Mouse (Mus musculus): ENCODE results near the gene Fam207a. TPM values are rescaled to one million over a fixed set of nuclear protein-coding genes. Genes with fewer than 3 reads are reported as not detected.
A peak's percentile ranks its signal among the peaks of the same experiment; 100 is the strongest.

Fam207a gene
- polyA plus RNA-seq, 1 experiment from 2014 or later = 32.7 TPM

DNA sequence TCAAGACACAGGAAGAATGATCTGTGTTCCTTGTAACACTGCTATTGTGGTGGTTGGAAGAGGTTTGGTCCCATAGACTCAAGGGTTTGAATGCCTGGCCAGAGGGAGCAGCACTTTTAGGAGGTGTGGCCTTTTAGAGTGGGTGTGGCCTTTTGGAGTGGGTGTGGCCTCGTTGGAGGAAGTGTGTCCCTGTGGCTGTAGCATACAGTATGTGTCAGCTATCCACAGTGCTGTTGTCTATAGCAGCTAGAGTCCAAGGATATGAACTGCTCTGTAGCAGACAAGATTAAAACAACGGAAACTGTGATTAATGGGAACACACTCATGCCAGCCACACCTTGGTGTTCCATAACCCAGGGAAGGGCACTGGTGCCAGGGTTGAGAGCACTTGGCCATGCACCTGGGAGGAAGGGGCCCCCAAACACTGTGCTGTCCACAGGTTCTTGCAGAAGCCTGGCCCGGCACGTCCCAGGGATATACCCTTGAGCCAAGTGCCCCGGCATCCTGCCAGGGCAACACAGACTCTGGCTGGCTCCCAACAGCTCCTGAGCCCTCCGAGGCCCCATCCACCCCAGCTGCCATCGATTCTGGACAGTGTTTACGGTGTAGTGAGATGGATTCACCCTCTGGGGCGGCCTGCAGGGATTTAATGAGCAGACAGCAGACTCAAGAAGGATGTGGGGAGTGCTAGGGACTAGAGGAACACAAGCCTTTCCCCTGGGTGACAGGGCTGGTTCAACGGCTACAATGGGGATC, 51.2 kb downstream of the Fam207a start:
- Histone ChIP-seq H3K36me3 (no peaks in the 10 kb centered on the region), H3K4me2 (no peak overlapping the region), H3K4me3 (no peak overlapping the region), H3K9me3 (replicated peaks) (no peaks in the 10 kb centered on the region), H3K9ac (no peak overlapping the region), H3K27ac (no peak overlapping the region), H3K4me1 (peaks cover 6% of the 10 kb centered on the region), H3K27me3 (replicated peaks) (peaks cover 6% of the 10 kb centered on the region; the same call in 1 of the 2 replicates)
- WGBS (ENCODE audit: insufficient replicate concordance) = 57% methylated on average over 10 of the region's 10 CpGs
- ATAC-seq = no peak

DNA sequence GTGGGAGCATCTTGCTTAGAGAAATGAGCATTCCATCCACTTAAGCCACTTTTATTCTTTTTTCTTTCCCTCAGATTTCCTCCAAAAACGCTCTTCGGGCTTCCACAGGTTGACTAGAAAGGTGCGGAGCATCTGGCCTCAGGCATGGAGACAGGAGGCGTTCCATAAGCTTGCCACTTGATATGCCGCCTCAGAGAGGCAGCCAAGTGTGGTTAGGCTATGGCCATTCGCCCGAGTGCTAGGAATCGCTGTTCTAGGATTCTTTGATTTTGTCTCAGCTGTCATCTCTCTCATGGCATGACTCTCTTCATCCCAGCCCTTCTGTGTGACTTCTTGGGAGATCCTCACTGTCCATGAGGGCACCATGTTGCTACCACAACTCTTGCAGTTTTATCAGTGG, 54.4 kb downstream of the Fam207a start:
- H3K4me3 ChIP-seq = no peak overlapping the region
- no peak overlapping the region for H3K27ac ChIP-seq
- no peaks in the 10 kb centered on the region for H3K36me3 ChIP-seq
- no peak overlapping the region for H3K9ac ChIP-seq
- H3K4me1 ChIP-seq = peaks cover 6% of the 10 kb centered on the region
- no peak for ATAC-seq
- 73% methylated on average over 8 of the region's 8 CpGs for WGBS (ENCODE audit: insufficient replicate concordance)
- no peaks in the 10 kb centered on the region for H3K9me3 ChIP-seq (replicated peaks)
- peaks cover 6% of the 10 kb centered on the region; the same call in 1 of the 2 replicates for H3K27me3 ChIP-seq (replicated peaks)
- H3K4me2 ChIP-seq = no peak overlapping the region

DNA sequence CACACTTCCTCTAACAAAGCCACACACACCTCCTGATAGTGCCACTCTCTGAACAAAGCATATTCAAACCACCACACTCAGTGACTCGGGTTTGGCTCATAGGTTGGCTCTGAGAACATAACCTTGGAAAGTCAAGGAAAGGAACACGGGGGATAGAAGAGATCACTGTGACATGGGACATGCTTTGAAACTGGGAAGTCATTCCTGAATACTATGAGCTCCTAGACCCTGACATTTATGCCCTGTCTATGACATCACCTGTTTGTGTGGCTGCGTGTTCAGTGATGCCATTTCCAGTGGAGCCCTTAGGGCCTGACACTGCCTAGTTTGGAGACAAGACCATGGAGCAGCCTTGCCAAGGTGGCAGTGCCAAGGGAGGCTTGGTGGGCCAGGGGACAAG, 57.9 kb downstream of the Fam207a start:
- H3K27ac ChIP-seq = no peak overlapping the region
- H3K36me3 ChIP-seq = no peaks in the 10 kb centered on the region
- no peak overlapping the region for H3K4me3 ChIP-seq
- H3K4me1 ChIP-seq = no peaks in the 10 kb centered on the region
- H3K9ac ChIP-seq = no peak overlapping the region
- H3K9me3 ChIP-seq (replicated peaks) = no peaks in the 10 kb centered on the region
- no peak overlapping the region for H3K4me2 ChIP-seq
- ATAC-seq = no peak
- H3K27me3 ChIP-seq (replicated peaks) = peaks cover 14% of the 10 kb centered on the region; the same call in 1 of the 2 replicates
- WGBS (ENCODE audit: insufficient replicate concordance) = 46% methylated on average over 3 of the region's 3 CpGs

- WGBS (ENCODE audit: insufficient replicate concordance) = 64% methylated on average over 7 of the region's 7 CpGs
- Histone ChIP-seq H3K27ac (no peak overlapping the region), H3K27me3 (replicated peaks) (peaks cover 14% of the 10 kb centered on the region; the same call in 1 of the 2 replicates), H3K4me1 (no peaks in the 10 kb centered on the region), H3K36me3 (no peaks in the 10 kb centered on the region), H3K4me2 (no peak overlapping the region), H3K9ac (no peak overlapping the region), H3K4me3 (no peak overlapping the region), H3K9me3 (replicated peaks) (no peaks in the 10 kb centered on the region)
- ATAC-seq = no peak
These were observed 59.1 kb downstream of the Fam207a start for GRCm38 (mm10) chr10:77456507-77456906.

- Histone ChIP-seq H3K9ac (no peak overlapping the region), H3K27ac (no peak overlapping the region)
These were observed 60.2 kb downstream of the Fam207a start for GRCm38 (mm10) chr10:77455251-77456010.

DNA sequence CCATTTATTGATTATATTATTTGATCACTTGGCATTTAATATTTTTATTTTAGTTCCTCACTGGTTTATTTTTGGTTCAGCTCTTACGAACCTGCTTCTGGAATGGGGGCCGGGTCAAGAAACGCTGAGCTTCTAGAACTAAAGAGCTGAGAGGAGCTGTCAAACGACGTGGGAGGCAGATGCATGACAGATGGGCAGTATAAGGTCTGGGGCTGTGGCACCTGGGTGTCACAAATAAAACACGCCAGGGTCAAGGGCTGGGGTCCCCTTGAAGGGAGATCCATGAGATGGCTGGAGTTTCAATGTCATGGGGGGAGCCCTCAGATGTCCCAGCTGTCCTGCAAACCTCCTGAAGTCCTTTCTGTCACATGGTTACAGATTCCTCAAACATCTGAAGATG, 60.8 kb downstream of the Fam207a start:
- 64% methylated on average over 6 of the region's 6 CpGs for WGBS (ENCODE audit: insufficient replicate concordance)
- no peak overlapping the region for H3K9ac ChIP-seq
- peaks cover 22% of the 10 kb centered on the region; the same call in 1 of the 2 replicates for H3K27me3 ChIP-seq (replicated peaks)
- H3K4me2 ChIP-seq = no peak overlapping the region
- ATAC-seq = no peak
- H3K9me3 ChIP-seq (replicated peaks) = no peaks in the 10 kb centered on the region
- H3K4me1 ChIP-seq = no peaks in the 10 kb centered on the region
- H3K4me3 ChIP-seq = no peak overlapping the region
- no peaks in the 10 kb centered on the region for H3K36me3 ChIP-seq
- H3K27ac ChIP-seq = no peak overlapping the region

More at GRCm38 (mm10) chr10:77455251-77456010, 60.2 kb downstream of the Fam207a start:
- Histone ChIP-seq H3K9me3 (replicated peaks) (no peaks in the 10 kb centered on the region), H3K36me3 (no peaks in the 10 kb centered on the region), H3K4me1 (no peaks in the 10 kb centered on the region), H3K27me3 (replicated peaks) (peaks cover 18% of the 10 kb centered on the region; the same call in 1 of the 2 replicates), H3K4me3 (no peak overlapping the region), H3K4me2 (no peak overlapping the region)
- WGBS (ENCODE audit: insufficient replicate concordance) = 59% methylated on average over 14 of the region's 14 CpGs
- no peak for ATAC-seq

DNA sequence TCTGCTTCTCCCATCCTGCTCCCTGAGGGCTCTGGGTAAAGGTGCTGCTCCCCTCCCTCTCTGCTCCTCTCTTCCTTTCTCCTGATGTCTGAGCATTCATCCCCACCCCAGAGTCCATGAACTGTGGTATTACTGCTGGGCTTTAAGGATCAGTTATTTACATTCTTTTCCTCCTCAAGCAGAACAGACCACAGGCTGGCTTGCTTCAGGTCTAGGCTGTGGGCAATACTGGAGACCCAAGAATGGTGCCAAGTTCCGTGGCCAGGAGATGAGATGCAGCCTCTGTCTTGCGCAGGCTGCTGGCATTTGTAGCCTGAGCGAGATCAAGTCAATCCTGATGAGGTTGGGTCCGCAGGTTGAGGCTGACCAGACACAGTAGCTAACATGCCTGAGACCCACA, 63.8 kb downstream of the Fam207a start:
- Histone ChIP-seq H3K4me2 (no peak overlapping the region), H3K36me3 (no peaks in the 10 kb centered on the region), H3K4me1 (peaks cover 17% of the 10 kb centered on the region), H3K9me3 (replicated peaks) (no peaks in the 10 kb centered on the region), H3K4me3 (no peak overlapping the region), H3K9ac (no peak overlapping the region), H3K27me3 (replicated peaks) (peaks cover 42% of the 10 kb centered on the region), H3K27ac (no peak overlapping the region)
- no peak for ATAC-seq
- WGBS (ENCODE audit: insufficient replicate concordance) = 65% methylated on average over 4 of the region's 4 CpGs

DNA sequence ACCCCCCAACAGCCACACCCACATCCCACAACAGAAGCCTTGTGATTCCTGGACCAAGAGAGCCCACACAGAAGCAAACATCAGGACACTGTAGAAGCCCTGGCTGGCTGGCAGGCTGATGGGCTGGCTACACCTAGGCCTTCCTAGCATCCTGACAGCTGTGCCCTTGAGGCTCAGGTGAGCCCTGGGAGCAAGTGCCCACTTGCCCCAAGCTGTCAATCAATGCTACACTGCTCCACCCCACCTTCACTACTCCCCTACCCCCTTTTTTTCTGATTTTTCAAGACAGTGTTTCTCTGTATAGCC, 65.5 kb downstream of the Fam207a start:
- no peaks in the 10 kb centered on the region for H3K36me3 ChIP-seq
- H3K4me2 ChIP-seq = 0 out of 2 replicates have a peak overlapping the region, but pooled peaks have one; percentile 13
- ATAC-seq = no peak
- H3K27me3 ChIP-seq (replicated peaks) = peaks cover 30% of the 10 kb centered on the region
- H3K9me3 ChIP-seq (replicated peaks) = 0 out of 2 replicates have a peak, but pooled peaks cover 3% of the 10 kb centered on the region
- no peak overlapping the region for H3K4me3 ChIP-seq
- peaks cover 17% of the 10 kb centered on the region for H3K4me1 ChIP-seq
- no peak overlapping the region for H3K9ac ChIP-seq
- no peak overlapping the region for H3K27ac ChIP-seq

GRCm38 (mm10) chr10:77449315-77450158, 66.0 kb downstream of the Fam207a start:
- H3K27ac ChIP-seq = no peak overlapping the region
- H3K4me1 ChIP-seq = peaks cover 17% of the 10 kb centered on the region
- ATAC-seq = 0 out of 2 replicates have a peak, but pooled peaks have one; percentile 47
- no peaks in the 10 kb centered on the region for H3K36me3 ChIP-seq
- no peak overlapping the region for H3K4me3 ChIP-seq
- H3K9me3 ChIP-seq (replicated peaks) = 0 out of 2 replicates have a peak, but pooled peaks cover 7% of the 10 kb centered on the region
- peak overlapping the region; percentile 22 for H3K4me2 ChIP-seq
- 28% methylated on average over 23 of the region's 23 CpGs for WGBS (ENCODE audit: insufficient replicate concordance)
- no peak overlapping the region for H3K9ac ChIP-seq
- H3K27me3 ChIP-seq (replicated peaks) = peaks cover 28% of the 10 kb centered on the region

GRCm38 (mm10) chr10:77448698-77449247, 66.8 kb downstream of the Fam207a start:
- Histone ChIP-seq H3K4me1 (peaks cover 17% of the 10 kb centered on the region), H3K27me3 (replicated peaks) (peaks cover 28% of the 10 kb centered on the region), H3K4me3 (no peak overlapping the region), H3K9ac (no peak overlapping the region), H3K36me3 (no peaks in the 10 kb centered on the region), H3K9me3 (replicated peaks) (0 out of 2 replicates have a peak, but pooled peaks cover 7% of the 10 kb centered on the region), H3K4me2 (peak overlapping the region; percentile 22), H3K27ac (no peak overlapping the region)
- WGBS (ENCODE audit: insufficient replicate concordance) = 32% methylated on average over 6 of the region's 6 CpGs
- peak; percentile 46; the same call in 1 of the 2 replicates for ATAC-seq

GRCm38 (mm10) chr10:77448209-77448608, 67.4 kb downstream of the Fam207a start:
- H3K4me3 ChIP-seq = no peak overlapping the region
- H3K9ac ChIP-seq = no peak overlapping the region
- no peak overlapping the region for H3K27ac ChIP-seq
- H3K4me1 ChIP-seq = peaks cover 17% of the 10 kb centered on the region
- H3K9me3 ChIP-seq (replicated peaks) = 0 out of 2 replicates have a peak, but pooled peaks cover 7% of the 10 kb centered on the region
- no peak for ATAC-seq
- peaks cover 28% of the 10 kb centered on the region for H3K27me3 ChIP-seq (replicated peaks)
- 72% methylated on average over 7 of the region's 7 CpGs for WGBS (ENCODE audit: insufficient replicate concordance)
- H3K36me3 ChIP-seq = no peaks in the 10 kb centered on the region
- H3K4me2 ChIP-seq = no peak overlapping the region
